Mouse (Mus musculus): ENCODE data around the gene Afdn. TPM values are rescaled to one million over a fixed set of nuclear protein-coding genes. Genes with fewer than 3 reads are reported as not detected.
"Not testable (repeated sequence)": the region's sequence is repeated elsewhere in the genome, so short reads cannot be mapped to it uniquely, and the experiment has no call there.

The Afdn gene
- polyA plus RNA-seq, 1 experiment from 2014 or later, result 87.3 TPM

DNA sequence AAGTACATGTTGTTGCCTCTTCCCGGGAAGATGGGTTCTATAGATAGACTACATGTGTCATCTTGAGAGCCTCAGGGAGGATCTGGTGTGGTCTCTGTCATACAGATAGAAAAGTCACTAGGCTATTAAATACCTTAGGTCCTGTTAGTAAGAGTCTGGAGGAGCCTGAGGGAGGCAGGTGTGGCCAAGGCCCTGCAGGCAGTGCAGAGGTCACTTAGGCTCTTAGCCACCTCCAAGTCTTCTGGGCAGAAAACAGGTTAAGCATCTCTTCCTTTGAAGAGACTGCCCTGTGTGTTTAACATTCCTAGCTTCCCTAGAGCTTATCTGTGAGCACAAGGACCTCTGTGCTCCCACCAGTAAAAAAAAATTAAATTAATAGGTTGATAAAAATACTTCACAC lies 23.1 kb downstream of the Afdn start:
- Histone ChIP-seq H3K4me1 (no peaks in the 10 kb centered on the region), H3K36me3 (no peaks in the 10 kb centered on the region), H3K27me3 (no peaks in the 10 kb centered on the region), H3K27ac (no peak overlapping the region), H3K4me3 (no peak overlapping the region), H3K4me2 (replicated peaks) (no peak overlapping the region), H3K9me3 (no peaks in the 10 kb centered on the region), H3K9ac (no peak overlapping the region)
- WGBS, result 83% methylated on average over 1 of the region's 1 CpGs
- ATAC-seq (ENCODE audit: insufficient number of reproducible peaks, insufficient read depth, low FRiP score, low TSS enrichment), result no peak

DNA sequence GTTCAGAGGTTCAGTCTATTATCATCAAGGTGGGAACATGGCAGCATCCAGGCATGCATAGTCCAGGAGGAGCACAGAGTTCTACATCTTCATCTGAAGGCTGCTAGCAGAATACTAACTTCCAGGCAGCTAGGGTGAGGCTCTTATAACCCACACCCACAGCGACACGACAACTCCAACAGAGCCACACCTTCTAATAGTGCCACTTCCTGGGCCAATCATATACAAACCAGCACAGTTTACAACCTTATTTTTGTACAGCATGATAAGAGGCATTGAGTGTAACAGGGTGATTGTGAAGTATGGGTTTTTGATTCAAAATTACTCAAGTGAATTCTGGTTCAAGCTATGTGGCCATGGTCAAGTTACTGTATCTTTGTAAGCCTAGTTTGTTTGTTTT lies 29.7 kb downstream of the Afdn start:
- not testable (repeated sequence) for H3K4me3 ChIP-seq; H3K36me3 ChIP-seq; H3K9ac ChIP-seq; H3K27ac ChIP-seq; H3K4me1 ChIP-seq; ATAC-seq (ENCODE audit: insufficient number of reproducible peaks, insufficient read depth, low FRiP score, low TSS enrichment); H3K27me3 ChIP-seq; H3K4me2 ChIP-seq (replicated peaks); H3K9me3 ChIP-seq
- 97% methylated on average over 2 of the region's 2 CpGs for WGBS

DNA sequence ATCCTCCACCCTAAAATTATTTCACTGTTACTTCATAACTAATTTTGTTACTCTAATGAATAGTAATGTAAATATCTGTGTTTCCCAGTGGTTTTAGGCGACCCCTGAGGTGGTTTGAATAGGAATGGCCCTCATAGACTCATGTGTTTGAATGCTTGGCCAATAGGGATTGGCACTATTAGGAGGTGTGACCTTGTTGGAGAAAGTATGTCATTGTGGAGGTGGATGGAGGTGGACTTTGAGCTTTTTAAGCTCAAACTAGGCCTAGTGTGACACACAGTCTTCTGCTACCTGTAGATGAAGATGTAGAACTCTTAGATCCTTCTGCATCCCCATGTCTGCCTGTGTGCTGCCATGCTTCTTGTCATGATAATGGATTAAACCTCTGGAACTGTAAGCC lies 37.4 kb downstream of the Afdn start:
- H3K4me3 ChIP-seq, result no peak overlapping the region
- H3K36me3 ChIP-seq, result no peaks in the 10 kb centered on the region
- H3K27me3 ChIP-seq, result no peaks in the 10 kb centered on the region
- H3K27ac ChIP-seq, result no peak overlapping the region
- H3K9ac ChIP-seq, result no peak overlapping the region
- no peak overlapping the region for H3K4me2 ChIP-seq (replicated peaks)
- 70% methylated on average over 1 of the region's 1 CpGs for WGBS
- no peaks in the 10 kb centered on the region for H3K9me3 ChIP-seq
- H3K4me1 ChIP-seq, result no peaks in the 10 kb centered on the region
- ATAC-seq (ENCODE audit: insufficient number of reproducible peaks, insufficient read depth, low FRiP score, low TSS enrichment), result no peak

DNA sequence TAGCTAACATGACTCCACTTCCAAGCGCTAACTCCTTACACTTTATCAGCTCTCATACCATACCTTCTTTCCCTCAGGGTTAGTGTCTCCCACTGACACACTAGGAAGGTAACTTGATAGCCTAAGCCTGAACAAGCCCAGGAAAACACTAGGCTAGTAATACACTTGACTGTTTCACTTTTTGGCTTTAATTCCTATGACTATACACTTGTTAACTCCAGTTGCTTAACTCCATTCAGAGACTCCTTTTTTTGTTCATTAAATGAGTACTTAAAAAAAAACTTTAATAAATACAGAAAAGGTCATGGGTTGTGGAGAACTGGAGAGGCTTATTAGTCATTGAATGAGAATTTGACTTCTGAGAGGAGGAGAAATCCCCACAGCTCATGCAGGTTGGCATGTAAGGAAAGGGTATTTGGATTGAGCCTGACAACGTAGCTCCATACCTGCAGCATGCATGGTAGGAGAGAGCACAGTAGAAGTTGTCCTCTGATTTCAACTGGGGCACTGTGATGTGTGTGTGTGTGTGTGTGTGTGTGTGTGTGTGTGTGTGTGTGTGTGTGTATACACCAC lies 42.6 kb downstream of the Afdn start:
- H3K4me1 ChIP-seq, result 0 out of 2 replicates have a peak, but pooled peaks cover 2% of the 10 kb centered on the region
- whole genome bisulfite sequencing, result 80% methylated on average over 2 of the region's 2 CpGs
- no peaks in the 10 kb centered on the region for H3K27me3 ChIP-seq
- no peak overlapping the region for H3K4me2 ChIP-seq (replicated peaks)
- H3K9me3 ChIP-seq, result no peaks in the 10 kb centered on the region
- no peak overlapping the region for H3K9ac ChIP-seq
- ATAC-seq (ENCODE audit: insufficient number of reproducible peaks, insufficient read depth, low FRiP score, low TSS enrichment), result no peak
- no peak overlapping the region for H3K27ac ChIP-seq
- H3K4me3 ChIP-seq, result no peak overlapping the region
- peaks cover 13% of the 10 kb centered on the region for H3K36me3 ChIP-seq

DNA sequence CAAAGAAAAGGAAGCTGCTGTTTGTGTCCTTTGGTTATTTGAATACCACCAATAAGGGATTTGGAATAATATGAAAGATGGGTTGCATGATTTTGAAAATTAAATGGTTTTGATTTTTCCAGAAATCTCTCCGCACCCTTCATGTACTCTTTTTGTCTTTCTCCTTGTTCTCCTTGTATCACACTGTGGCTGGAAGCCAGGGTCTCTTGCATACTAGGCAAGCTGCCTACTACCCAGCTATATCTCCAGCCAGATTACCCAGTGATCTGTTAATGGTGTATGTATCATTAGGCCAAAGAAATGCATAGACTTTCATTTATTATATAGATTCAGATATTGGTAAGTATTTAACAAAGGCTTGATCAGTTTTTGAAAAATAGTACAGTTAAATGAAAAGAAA lies 45.7 kb downstream of the Afdn start:
- Histone ChIP-seq H3K4me3 (no peak overlapping the region), H3K36me3 (peaks cover 23% of the 10 kb centered on the region), H3K9me3 (no peaks in the 10 kb centered on the region), H3K9ac (no peak overlapping the region), H3K4me1 (0 out of 2 replicates have a peak, but pooled peaks cover 2% of the 10 kb centered on the region), H3K4me2 (replicated peaks) (no peak overlapping the region), H3K27me3 (no peaks in the 10 kb centered on the region), H3K27ac (no peak overlapping the region)
- no peak for ATAC-seq (ENCODE audit: insufficient number of reproducible peaks, insufficient read depth, low FRiP score, low TSS enrichment)
- WGBS, result 96% methylated on average over 1 of the region's 1 CpGs

DNA sequence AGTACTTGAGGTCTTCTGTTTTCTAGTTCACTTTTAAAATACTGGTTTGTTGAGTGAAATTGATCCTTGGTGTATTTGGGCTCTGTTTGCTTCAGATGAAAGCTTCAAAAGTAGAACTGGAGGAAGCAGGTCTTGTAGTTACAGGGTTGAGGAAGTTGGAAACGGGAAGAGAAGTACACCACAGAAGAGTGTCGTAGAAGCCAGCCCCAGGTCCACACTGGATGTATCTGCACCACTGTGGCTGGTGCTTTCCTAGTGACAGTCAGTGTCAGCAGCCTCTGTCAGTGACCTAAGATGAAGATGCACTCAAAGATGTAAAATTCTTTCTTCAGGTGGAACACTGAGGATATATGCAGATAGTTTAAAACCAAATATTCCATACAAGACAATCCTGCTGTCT lies 57.5 kb downstream of the Afdn start:
- no peaks in the 10 kb centered on the region for H3K27me3 ChIP-seq
- no peaks in the 10 kb centered on the region for H3K9me3 ChIP-seq
- peaks cover 11% of the 10 kb centered on the region; the same call in 1 of the 2 replicates for H3K36me3 ChIP-seq
- no peak overlapping the region for H3K4me3 ChIP-seq
- no peak overlapping the region for H3K4me2 ChIP-seq (replicated peaks)
- 87% methylated on average over 2 of the region's 2 CpGs for WGBS
- H3K27ac ChIP-seq, result no peak overlapping the region
- no peak for ATAC-seq (ENCODE audit: insufficient number of reproducible peaks, insufficient read depth, low FRiP score, low TSS enrichment)
- no peaks in the 10 kb centered on the region for H3K4me1 ChIP-seq
- no peak overlapping the region for H3K9ac ChIP-seq

DNA sequence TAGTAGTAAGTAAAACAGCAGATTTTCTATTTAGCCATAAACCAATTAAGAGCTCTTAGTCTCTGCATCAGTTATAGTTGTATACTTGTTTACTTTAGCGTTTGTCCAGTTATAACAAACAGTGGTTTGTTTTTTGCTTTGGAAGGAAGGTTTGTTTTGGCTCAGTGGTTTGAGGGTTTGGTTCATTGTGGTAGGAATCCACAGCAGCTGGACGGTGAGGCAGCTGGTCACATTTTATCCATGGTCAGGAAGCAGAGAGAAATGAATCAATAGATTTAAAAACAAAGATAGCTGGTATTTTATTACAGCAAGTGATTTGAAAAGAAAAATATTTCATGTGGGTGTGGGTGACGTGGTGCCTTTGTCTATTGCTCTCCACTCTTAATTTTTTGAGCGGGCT lies 59.0 kb downstream of the Afdn start:
- Histone ChIP-seq H3K4me1 (no peaks in the 10 kb centered on the region), H3K27ac (no peak overlapping the region), H3K27me3 (no peaks in the 10 kb centered on the region), H3K9me3 (no peaks in the 10 kb centered on the region), H3K36me3 (peaks cover 11% of the 10 kb centered on the region; the same call in 1 of the 2 replicates), H3K4me2 (replicated peaks) (no peak overlapping the region), H3K9ac (no peak overlapping the region), H3K4me3 (no peak overlapping the region)
- 88% methylated on average over 4 of the region's 4 CpGs for WGBS
- ATAC-seq (ENCODE audit: insufficient number of reproducible peaks, insufficient read depth, low FRiP score, low TSS enrichment), result no peak

DNA sequence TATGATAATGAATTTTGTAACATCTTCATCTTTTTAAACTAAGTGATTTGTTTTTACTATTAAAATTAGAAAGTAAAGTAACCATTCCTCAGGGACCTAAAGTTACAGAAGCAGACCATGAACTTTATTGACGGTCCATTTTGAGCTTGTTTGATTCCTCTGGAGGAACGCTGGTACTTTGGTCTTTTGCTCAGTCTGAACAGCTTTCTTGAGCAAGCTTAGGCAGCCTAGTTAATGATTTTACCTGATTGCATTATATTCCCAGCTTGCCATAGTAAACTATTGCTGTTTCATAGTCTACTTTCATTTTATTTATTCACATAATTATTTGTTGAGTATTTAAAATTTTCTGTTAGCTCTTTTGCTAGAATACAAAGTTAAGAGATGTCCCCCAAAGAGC lies 60.3 kb downstream of the Afdn start:
- no peaks in the 10 kb centered on the region for H3K4me1 ChIP-seq
- 98% methylated on average over 2 of the region's 2 CpGs for WGBS
- no peak for ATAC-seq (ENCODE audit: insufficient number of reproducible peaks, insufficient read depth, low FRiP score, low TSS enrichment)
- no peak overlapping the region for H3K4me2 ChIP-seq (replicated peaks)
- H3K27me3 ChIP-seq, result no peaks in the 10 kb centered on the region
- H3K9ac ChIP-seq, result no peak overlapping the region
- H3K4me3 ChIP-seq, result no peak overlapping the region
- no peak overlapping the region for H3K27ac ChIP-seq
- H3K36me3 ChIP-seq, result peaks cover 11% of the 10 kb centered on the region; the same call in 1 of the 2 replicates
- no peaks in the 10 kb centered on the region for H3K9me3 ChIP-seq

DNA sequence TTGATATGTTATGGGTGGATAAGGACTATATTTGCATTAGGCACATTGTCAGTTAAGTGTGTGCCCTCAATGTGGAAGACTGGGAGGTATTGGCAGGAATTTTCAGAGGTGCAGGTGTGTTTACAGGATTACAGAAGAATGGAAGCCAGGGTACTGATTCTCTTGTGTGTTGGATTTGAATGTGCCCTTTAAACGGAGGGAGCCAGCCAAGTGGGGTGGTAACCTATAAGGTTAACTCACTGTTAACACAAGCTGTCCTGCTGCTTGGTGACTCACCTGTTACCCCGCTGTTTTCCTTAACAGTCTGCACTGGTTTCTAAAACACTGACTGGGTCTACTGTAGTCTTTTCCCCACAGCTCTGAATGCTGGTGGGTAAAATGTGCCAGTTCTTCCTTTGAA lies 65.1 kb downstream of the Afdn start:
- no peaks in the 10 kb centered on the region for H3K9me3 ChIP-seq
- ATAC-seq (ENCODE audit: insufficient number of reproducible peaks, insufficient read depth, low FRiP score, low TSS enrichment), result no peak
- WGBS, result 79% methylated on average over 2 of the region's 2 CpGs

DNA sequence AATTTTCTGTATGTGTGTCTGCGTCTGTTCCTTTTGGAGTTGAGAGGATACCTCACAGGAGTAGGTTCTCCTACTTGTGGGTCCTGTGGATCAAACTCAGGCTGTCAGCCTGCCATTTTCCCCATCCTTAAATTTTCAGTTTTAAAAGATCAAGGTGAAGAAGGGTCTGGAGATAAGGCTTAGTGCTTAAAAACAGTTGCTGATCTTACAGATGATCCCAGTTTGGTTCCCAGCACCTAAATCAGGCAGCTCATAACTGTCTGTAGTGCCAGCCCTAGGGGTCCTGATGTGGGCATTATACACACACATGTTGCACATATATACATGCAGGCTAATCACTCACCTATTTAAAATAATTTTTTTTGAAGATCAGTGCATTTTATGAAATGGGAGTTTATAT lies 69.9 kb downstream of the Afdn start:
- H3K9ac ChIP-seq, result no peak overlapping the region
- no peak overlapping the region for H3K4me3 ChIP-seq
- H3K4me2 ChIP-seq (replicated peaks), result no peak overlapping the region
- H3K4me1 ChIP-seq, result no peaks in the 10 kb centered on the region
- H3K27ac ChIP-seq, result no peak overlapping the region
- peaks cover 19% of the 10 kb centered on the region; the same call in 1 of the 2 replicates for H3K36me3 ChIP-seq
- no peak for ATAC-seq (ENCODE audit: insufficient number of reproducible peaks, insufficient read depth, low FRiP score, low TSS enrichment)
- no peaks in the 10 kb centered on the region for H3K9me3 ChIP-seq
- H3K27me3 ChIP-seq, result no peaks in the 10 kb centered on the region
- WGBS, result 90% methylated on average over 1 of the region's 1 CpGs

More for the DNA sequence above, 65.1 kb downstream of the Afdn start:
- Histone ChIP-seq H3K27me3 (no peaks in the 10 kb centered on the region), H3K4me2 (replicated peaks) (no peak overlapping the region), H3K4me1 (no peaks in the 10 kb centered on the region), H3K9ac (no peak overlapping the region), H3K4me3 (no peak overlapping the region), H3K36me3 (0 out of 2 replicates have a peak, but pooled peaks cover 7% of the 10 kb centered on the region), H3K27ac (no peak overlapping the region)

DNA sequence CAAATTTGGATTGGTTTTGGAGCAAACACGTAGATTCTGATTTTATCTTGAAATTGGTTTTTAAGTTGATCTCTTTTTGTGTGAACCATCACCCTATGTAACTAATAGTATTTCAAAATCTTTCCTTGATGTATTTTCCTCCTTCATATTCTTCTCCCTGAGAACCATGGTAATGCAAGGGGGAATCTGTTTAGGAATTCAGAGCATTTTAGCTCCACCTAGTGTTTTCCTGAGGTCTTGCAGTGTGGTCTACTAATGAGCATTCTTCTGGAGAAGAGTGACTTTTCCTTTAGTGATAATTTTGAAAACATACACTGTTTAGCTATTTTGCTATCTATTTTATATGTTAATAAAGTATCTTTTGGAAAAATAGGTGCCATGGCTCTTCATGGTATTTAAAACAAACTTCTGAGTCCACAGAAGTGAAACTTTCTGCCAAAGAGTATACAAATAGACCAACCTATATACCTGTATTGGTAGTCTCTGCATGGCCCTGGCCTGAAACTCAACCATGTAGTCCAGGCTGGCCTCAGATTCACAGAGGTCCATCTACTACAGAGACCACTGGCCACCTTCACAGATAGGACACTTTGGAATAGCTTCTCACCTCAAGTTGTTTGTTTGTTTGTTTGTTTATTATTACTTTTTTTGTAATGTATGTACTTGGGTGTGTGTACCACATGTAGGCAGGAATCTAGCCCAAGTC lies 70.5 kb downstream of the Afdn start:
- H3K36me3 ChIP-seq, result peaks cover 19% of the 10 kb centered on the region; the same call in 1 of the 2 replicates
- no peak for ATAC-seq (ENCODE audit: insufficient number of reproducible peaks, insufficient read depth, low FRiP score, low TSS enrichment)

DNA sequence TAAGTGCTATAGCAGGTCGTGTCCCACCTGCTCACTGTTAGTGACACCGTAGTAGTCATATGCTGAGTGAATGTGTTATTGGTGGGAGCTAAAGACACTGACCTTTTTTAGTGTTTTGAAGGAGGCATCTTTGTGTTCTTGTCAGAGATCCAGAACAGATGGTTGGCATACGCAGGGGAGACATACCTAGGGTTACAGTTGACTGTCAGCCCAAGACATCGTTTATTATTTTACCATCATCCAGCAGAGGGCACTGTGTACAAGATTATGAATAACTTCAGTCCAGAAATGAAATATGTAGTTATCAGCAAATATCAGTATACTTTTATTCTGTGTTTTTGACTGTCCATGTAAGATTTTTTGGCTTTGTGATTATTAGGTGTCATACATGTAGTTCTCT lies 75.5 kb downstream of the Afdn start:
- Histone ChIP-seq H3K4me3 (no peak overlapping the region), H3K27ac (no peak overlapping the region), H3K27me3 (no peaks in the 10 kb centered on the region), H3K9ac (no peak overlapping the region), H3K36me3 (peaks cover 15% of the 10 kb centered on the region; the same call in 1 of the 2 replicates), H3K4me1 (no peaks in the 10 kb centered on the region), H3K4me2 (replicated peaks) (no peak overlapping the region), H3K9me3 (no peaks in the 10 kb centered on the region)
- WGBS, result 83% methylated on average over 4 of the region's 4 CpGs
- no peak for ATAC-seq (ENCODE audit: insufficient number of reproducible peaks, insufficient read depth, low FRiP score, low TSS enrichment)

More for the DNA sequence above, 70.5 kb downstream of the Afdn start:
- Histone ChIP-seq H3K9me3 (no peaks in the 10 kb centered on the region), H3K9ac (no peak overlapping the region), H3K4me1 (no peaks in the 10 kb centered on the region), H3K4me2 (replicated peaks) (no peak overlapping the region), H3K4me3 (no peak overlapping the region), H3K27me3 (no peaks in the 10 kb centered on the region), H3K27ac (no peak overlapping the region)
- WGBS, result 88% methylated on average over 1 of the region's 1 CpGs
